Mouse (Mus musculus) embryonic facial prominence, embryonic 10.5 days (tissue): ENCODE results near the gene E2f1. TPM values are rescaled to one million over a fixed set of nuclear protein-coding genes. Genes with fewer than 3 reads are reported as not detected.

Experiments
- DNase-seq: peaks from one replicate; pipeline ENCODE4 v3.0.0-alpha.2; 2017; ENCODE audit warnings: low spot score
- H3K27ac ChIP-seq: fragments of 300-500 bp; sonication (generic); replicated peaks from 2 replicates; pipeline ENCODE4 v1.5.1; 2016; ENCODE audit warnings: mild to moderate bottlenecking
- H3K27me3 ChIP-seq: fragments of 300-500 bp; sonication (generic); replicated peaks from 2 replicates; pipeline ENCODE4 v1.6.1; 2016; ENCODE audit warnings: low read depth, mild to moderate bottlenecking; ENCODE audit not compliant: poor library complexity, severe bottlenecking
- H3K36me3 ChIP-seq: fragments of 300-500 bp; sonication (generic); replicated peaks from 2 replicates; pipeline ENCODE4 v1.6.1; 2016; ENCODE audit warnings: mild to moderate bottlenecking, moderate library complexity
- H3K4me1 ChIP-seq: fragments of 300-500 bp; sonication (generic); 2 replicates; pipeline ENCODE4 v1.6.1; 2016
- H3K4me3 ChIP-seq: fragments of 300-500 bp; sonication (generic); 2 replicates; pipeline ENCODE4 v1.5.1; 2016; ENCODE audit warnings: mild to moderate bottlenecking, moderate library complexity
- H3K9me3 ChIP-seq: fragments of 300-500 bp; sonication (generic); 2 replicates; pipeline ENCODE4 v1.6.1; 2016; ENCODE audit warnings: mild to moderate bottlenecking
- WGBS: fragments of 180-500 bp; shearing (Covaris S2); methylation state at CpG from one replicate; pipeline ENCODE4 v1.1.7; 2016; 5-methylcytosine and 5-hydroxymethylcytosine counted together
- polyA plus RNA-seq: library from polyadenylated mRNA; unstranded; fragments of >200 nt; fragmentation: Nextera tagmentation; extraction: Ambion mirVana; gene quantifications from 2 replicates; pipeline ENCODE4 v1.2.1, GENCODE M21; 2016

Gene E2f1
- polyA plus RNA-seq, 1 experiment from 2014 or later: 25.2 TPM

DNA sequence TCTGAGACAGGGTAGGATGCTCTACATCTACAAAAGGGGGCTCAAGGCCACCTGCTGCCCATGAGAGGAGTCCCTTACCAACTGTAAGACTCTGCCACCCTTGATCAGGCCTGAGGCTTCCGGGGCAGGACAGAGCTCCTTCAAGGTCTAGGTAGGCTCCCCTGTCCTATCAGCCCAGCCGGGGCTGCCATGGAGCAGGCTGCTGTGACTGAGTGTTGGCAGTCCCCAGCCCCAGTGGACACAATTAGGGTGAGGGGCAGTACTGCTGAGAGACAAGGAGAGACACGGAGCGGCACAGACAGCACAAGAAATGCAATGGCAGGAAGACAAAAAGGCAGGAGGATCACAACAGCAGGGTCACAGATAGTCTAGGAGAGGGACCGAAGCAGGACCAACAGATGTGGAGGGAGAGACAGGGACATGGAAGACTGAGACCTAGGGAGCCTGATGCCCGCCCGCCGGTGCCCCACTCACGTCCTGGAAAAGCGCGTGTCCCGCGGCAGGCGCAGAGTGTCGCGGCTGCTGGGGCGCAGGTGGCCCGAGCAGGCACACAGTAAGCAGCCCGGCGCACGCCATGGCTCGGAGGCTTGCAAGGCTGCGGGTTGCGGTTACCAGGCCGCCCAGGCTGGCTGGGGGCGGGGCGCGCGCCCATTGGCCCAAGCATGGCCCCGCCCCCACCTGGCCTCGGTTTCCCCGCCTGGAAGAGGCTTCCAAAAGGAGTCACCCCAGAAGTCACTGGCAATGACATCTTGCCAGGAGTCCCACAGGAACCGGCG lies 11.2 kb downstream of the E2f1 start, which contains the start of gene Necab3:
Necab3 (minus strand) TSS at position 627 of the 776 bp plus-strand sequence.
- 4% methylated on average over 34 of the region's 34 CpGs for WGBS
- Histone ChIP-seq H3K4me1 (peaks cover 35% of the 10 kb centered on the region), H3K9me3 (no peaks in the 10 kb centered on the region), H3K27me3 (peaks cover 5% of the 10 kb centered on the region), H3K4me3 (peak within 1 kb of the TSS; percentile 56), H3K36me3 (peaks cover 44% of the 10 kb centered on the region), H3K27ac (peak within 1 kb of the TSS; percentile 63)
- peak; percentile 66 for DNase-seq

DNA sequence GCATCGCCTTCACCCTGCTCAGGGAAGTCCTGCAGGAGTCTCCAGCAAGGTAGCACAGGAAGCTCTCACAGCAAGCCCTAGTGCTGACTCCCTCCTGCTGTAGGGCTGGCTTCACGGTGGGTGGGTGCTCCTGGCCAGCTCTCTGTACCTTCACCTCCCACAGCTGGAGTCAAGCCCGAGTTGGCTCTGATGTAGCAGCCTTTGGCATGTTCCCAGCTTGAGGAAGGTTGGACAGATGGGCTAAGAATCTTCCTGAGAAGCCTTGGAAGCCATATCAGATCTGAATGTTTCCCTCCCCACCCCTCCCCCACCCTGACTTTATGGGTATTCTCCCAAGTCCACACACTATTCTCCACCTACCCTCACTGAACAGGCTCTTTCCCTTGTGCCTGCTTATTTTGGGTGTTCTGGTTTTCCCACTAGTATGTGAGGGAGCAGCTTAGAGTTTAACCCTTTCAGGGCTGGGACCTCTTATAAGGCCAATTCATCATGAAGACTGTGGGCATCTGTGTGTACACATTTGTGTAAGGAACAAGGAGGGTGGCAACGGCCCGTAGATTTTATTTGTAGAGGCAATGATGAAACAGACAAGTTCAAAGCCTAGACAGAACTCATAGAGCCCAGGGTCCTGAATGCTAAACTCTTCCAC lies 12.4 kb downstream of the E2f1 start:
- Histone ChIP-seq H3K36me3 (peaks cover 32% of the 10 kb centered on the region), H3K27ac (0 out of 2 replicates have a peak overlapping the region, but pooled peaks have one; percentile 41), H3K4me3 (no peak overlapping the region), H3K9me3 (no peaks in the 10 kb centered on the region), H3K27me3 (peaks cover 16% of the 10 kb centered on the region), H3K4me1 (peaks cover 42% of the 10 kb centered on the region)
- no peak for DNase-seq
- 52% methylated on average over 5 of the region's 5 CpGs for WGBS

DNA sequence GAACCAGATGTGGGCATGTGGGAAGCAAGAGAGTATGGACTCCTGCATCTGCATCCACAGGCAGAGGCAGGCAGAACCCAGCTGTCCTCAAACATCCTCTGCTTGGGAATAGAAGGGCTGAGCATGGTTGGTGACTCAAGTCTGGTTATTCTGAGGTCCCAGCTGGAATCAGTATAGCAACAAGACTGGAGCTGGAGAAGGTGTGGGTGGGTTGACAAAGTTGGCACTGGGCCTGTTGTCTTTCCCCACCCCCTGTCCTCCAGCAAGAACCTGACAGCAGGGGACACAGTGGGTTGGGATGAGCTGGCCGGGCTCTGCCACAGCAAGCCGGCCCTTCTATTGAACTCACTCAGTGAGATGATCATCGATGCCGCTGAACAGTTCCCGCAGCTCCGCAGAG lies 14.5 kb downstream of the E2f1 start:
- DNase-seq: no peak
- no peak overlapping the region for H3K27ac ChIP-seq
- H3K9me3 ChIP-seq: no peaks in the 10 kb centered on the region
- no peak overlapping the region for H3K4me3 ChIP-seq
- peaks cover 12% of the 10 kb centered on the region for H3K36me3 ChIP-seq
- H3K27me3 ChIP-seq: peaks cover 37% of the 10 kb centered on the region
- WGBS: 86% methylated on average over 6 of the region's 6 CpGs
- peaks cover 49% of the 10 kb centered on the region for H3K4me1 ChIP-seq

DNA sequence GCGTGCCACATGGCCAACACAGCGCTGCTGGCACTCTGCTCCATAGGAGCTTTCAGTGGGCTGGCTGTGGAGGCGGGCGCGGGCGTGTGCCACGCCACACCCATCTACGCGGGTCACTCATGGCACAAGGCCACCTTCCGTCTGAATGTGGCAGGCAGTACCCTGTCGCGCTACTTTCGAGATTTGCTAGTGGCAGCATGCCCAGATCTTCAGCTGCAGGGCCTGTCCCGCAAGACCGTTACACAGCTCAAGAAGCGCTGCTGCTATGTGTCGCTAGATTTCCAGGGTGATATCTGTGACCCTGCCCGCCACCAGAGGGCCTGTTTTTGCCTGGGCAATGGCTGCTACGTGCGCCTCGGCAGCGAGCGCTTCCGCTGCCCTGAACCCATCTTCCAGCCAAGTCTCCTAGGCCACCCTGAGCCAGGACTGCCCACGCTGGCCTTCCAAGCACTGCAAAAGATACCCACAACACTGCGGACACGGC lies 17.2 kb downstream of the E2f1 start:
- Histone ChIP-seq H3K9me3 (no peaks in the 10 kb centered on the region), H3K4me1 (peaks cover 39% of the 10 kb centered on the region), H3K4me3 (peak overlapping the region; percentile 36), H3K36me3 (no peaks in the 10 kb centered on the region), H3K27ac (peak overlapping the region; percentile 26), H3K27me3 (peaks cover 57% of the 10 kb centered on the region)
- 25% methylated on average over 27 of the region's 27 CpGs for WGBS
- DNase-seq: peak; percentile 68

DNA sequence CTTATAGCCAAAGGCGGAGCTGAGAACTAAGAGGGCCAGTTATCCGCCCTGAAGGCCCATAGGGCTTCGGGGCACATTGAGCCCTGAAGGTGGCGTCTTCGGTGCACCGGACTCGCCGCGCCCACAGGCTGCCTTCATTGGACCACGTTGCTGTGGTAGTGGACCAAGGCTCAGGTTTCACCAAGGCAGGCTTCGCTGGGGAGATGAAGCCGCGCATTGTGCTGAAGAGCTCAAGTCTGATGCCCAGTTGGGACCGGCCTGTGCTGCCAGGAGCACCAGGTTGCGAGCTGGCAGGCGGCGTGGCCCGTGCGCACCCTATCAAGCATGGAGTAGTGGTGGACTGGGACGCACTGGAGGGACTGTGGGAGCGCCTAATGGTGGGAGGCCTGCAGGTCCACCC lies 17.8 kb downstream of the E2f1 start:
- Histone ChIP-seq H3K4me1 (peaks cover 33% of the 10 kb centered on the region), H3K27me3 (peaks cover 54% of the 10 kb centered on the region), H3K36me3 (no peaks in the 10 kb centered on the region), H3K27ac (no peak overlapping the region; the same call in 1 of the 2 replicates), H3K9me3 (no peaks in the 10 kb centered on the region), H3K4me3 (peak overlapping the region; percentile 36)
- WGBS: 27% methylated on average over 21 of the region's 21 CpGs
- peak; percentile 56 for DNase-seq

DNA sequence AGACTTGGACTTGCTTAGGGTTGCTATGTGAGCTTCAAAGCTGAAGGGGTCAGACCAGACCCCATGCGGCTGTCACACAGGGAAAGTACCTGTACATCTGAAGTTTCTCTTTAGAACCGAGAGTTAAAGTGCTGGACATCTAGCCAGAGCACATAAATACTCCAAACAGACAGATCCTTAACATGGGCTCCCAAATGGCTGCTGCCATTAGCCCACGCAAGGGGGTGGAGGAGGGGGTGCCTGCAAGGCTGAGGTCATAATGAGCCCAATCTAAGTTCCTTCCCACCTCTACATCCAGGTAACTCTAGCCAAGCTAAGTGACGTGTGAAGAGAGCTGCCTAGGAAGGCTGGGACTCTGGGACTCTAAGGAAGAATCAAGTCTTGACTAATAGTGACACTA lies 18.2 kb downstream of the E2f1 start, which contains the start of gene Actl10:
Actl10 (plus strand) TSS at position 301 of the 400 bp plus-strand sequence.
- 77% methylated on average over 4 of the region's 4 CpGs for WGBS
- Histone ChIP-seq H3K27me3 (peaks cover 53% of the 10 kb centered on the region), H3K36me3 (no peaks in the 10 kb centered on the region), H3K4me3 (peak within 1 kb of the TSS; percentile 36), H3K9me3 (no peaks in the 10 kb centered on the region), H3K4me1 (peaks cover 32% of the 10 kb centered on the region), H3K27ac (peak within 1 kb of the TSS; percentile 26)
- no peak for DNase-seq

DNA sequence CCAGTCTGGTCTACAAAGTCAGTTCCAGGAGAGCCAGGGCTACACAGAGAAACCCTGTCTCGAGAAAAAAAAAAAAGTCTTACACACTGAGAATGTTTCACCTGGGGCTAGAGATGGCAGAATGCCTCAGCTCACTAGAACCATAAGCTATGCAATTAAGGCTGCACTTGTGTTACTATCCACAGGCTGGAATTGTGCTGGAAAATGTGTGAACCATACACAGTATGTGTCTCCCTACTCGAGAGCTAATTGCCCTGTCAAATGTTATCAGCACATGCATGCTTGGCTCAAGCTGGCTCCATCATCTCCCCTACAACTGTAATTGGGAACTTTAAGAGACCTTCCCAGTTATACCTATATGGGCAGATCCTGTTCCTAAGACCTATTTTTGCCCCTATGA lies 18.8 kb downstream of the E2f1 start:
- WGBS: 66% methylated on average over 2 of the region's 2 CpGs
- H3K36me3 ChIP-seq: no peaks in the 10 kb centered on the region
- no peaks in the 10 kb centered on the region for H3K9me3 ChIP-seq
- peaks cover 29% of the 10 kb centered on the region for H3K4me1 ChIP-seq
- no peak overlapping the region for H3K4me3 ChIP-seq
- H3K27me3 ChIP-seq: peaks cover 53% of the 10 kb centered on the region
- DNase-seq: no peak
- H3K27ac ChIP-seq: no peak overlapping the region

DNA sequence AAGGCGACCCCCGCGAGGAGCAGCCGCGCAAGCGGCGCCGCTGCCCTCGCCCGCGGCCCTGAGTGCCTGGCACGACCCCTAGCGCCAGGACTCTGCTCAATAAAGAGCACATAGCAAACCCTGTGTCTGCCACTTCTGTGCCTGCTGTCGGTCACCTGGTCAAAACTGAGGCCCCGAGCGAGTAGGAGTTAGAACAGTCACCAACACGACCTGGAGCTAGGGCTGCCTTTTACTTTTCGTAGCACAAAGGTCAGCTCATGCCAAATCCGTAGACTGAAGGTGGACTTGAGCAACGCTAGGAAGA lies 19.9 kb downstream of the E2f1 start:
- WGBS: 15% methylated on average over 20 of the region's 20 CpGs
- Histone ChIP-seq H3K36me3 (no peaks in the 10 kb centered on the region), H3K4me3 (peak overlapping the region; percentile 64), H3K27me3 (peaks cover 53% of the 10 kb centered on the region), H3K9me3 (no peaks in the 10 kb centered on the region), H3K27ac (peak overlapping the region; percentile 83; the same call in 1 of the 2 replicates), H3K4me1 (peaks cover 29% of the 10 kb centered on the region)
- no peak for DNase-seq

DNA sequence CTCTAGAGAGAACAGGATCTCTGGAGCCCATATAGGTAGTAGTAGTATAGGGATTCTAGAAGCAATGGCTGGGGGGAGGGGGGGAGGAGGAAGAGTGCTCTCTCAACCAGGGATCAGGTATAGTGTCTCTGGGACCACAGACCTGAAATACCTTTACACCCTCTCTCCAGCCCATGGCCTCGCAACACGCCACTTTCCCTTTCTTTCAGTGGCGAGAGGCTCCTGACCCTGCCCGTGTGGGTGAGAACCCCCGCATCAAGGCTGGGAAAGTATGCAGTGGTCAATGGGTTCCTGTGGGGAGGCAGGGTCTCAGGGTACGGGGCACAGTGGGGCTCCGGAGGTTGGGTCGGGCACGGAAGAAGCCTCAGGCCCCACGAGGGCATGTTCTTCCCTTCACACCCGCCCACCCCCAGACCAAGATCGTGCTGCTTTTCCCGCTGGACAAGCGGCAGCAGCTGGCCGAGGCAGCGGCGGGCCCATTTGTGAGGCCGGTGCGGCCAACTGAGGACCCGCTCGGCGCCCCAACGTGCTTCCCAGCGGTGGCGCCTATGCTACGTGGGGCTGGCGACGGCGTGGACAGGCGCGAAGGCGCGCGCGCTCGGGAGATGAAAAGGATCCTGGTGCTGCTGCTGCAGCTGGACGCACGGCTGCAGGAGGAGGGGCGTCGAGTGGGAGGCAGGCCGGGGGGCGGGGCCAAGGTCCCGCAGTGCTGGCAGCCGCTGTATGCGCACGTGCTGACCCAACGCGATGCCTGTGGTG lies 20.4 kb downstream of the E2f1 start:
- peak overlapping the region; percentile 64 for H3K4me3 ChIP-seq
- H3K4me1 ChIP-seq: peaks cover 29% of the 10 kb centered on the region
- 3% methylated on average over 48 of the region's 48 CpGs for WGBS
- peak overlapping the region; percentile 83 for H3K27ac ChIP-seq
- peak; percentile 91 for DNase-seq
- no peaks in the 10 kb centered on the region for H3K36me3 ChIP-seq
- no peaks in the 10 kb centered on the region for H3K9me3 ChIP-seq
- peaks cover 53% of the 10 kb centered on the region for H3K27me3 ChIP-seq

DNA sequence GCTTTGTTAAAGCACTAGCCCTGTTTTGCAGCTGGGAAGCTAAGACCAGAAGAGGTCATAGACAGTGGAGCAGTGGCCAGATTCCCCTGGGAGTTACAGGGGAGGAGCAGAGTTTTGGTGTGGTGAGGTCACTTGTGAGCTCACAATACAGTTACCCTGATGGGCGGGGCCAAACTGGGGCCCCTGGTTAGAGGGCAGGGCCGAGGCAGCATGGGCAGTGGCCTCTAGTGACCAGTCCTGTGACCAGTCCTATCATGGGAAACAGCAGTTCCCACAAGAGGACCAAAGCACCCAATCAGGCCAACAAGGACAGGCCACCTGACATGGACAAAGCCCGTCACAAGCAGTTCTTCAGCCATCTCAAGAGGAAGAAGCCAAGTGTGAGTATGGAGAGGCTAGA lies 21.0 kb downstream of the E2f1 start:
- Histone ChIP-seq H3K9me3 (no peaks in the 10 kb centered on the region), H3K27me3 (peaks cover 53% of the 10 kb centered on the region), H3K36me3 (no peaks in the 10 kb centered on the region), H3K27ac (no peak overlapping the region), H3K4me1 (peaks cover 29% of the 10 kb centered on the region), H3K4me3 (peak overlapping the region; percentile 64)
- peak; percentile 40 for DNase-seq
- WGBS: 31% methylated on average over 3 of the region's 3 CpGs

DNA sequence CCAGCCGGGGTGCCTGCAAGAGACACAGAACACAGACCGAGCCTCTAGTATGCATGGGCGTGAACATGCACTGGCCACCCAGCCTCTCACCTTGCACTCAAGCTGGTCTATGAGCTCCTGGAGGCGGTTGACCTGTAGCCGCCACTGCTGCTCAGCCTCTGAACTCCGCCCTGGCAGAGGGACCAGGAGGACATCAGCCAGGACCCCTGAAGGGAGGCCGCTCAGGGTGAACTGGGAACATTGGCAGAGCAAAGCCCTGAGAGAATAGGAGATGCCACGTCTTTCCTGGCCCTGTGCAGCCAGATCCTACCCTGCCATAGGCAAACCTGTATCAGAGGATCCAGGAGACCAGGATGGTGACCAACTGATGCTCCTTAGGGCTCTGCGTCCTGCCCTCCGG lies 23.0 kb downstream of the E2f1 start, which contains the start of gene 1700003F12Rik:
1700003F12Rik (plus strand) TSS at position 375 of the 400 bp plus-strand sequence.
- Histone ChIP-seq H3K9me3 (no peaks in the 10 kb centered on the region), H3K27me3 (peaks cover 35% of the 10 kb centered on the region), H3K36me3 (no peaks in the 10 kb centered on the region; the same call in 1 of the 2 replicates), H3K27ac (no peak within 1 kb of the TSS), H3K4me1 (peaks cover 17% of the 10 kb centered on the region), H3K4me3 (no peak within 1 kb of the TSS)
- no peak for DNase-seq
- WGBS: 87% methylated on average over 10 of the region's 10 CpGs
